Mouse (Mus musculus) liver, embryonic 15.5 days (tissue): Measurements from ENCODE around the gene Map4k5. TPM values are rescaled to one million over a fixed set of nuclear protein-coding genes. Genes with fewer than 3 reads are reported as not detected.

Experiments used
- ATAC-seq: fragments of 200-750 bp; cut with Nextera tagmentation; 2 replicates; pipeline ENCODE4 v1.8.0; 2017; ENCODE audit warnings: moderate number of reproducible peaks, mild to moderate bottlenecking, moderate library complexity; ENCODE audit not compliant: insufficient read depth
- H3K27ac ChIP-seq: fragments of 300-500 bp; sonication (generic); replicated peaks from 2 replicates; pipeline ENCODE4 v1.5.1; 2015; ENCODE audit warnings: mild to moderate bottlenecking, inconsistent platforms
- H3K27me3 ChIP-seq: fragments of 300-500 bp; sonication (generic); 2 replicates; pipeline ENCODE4 v1.6.1; 2015; ENCODE audit warnings: mild to moderate bottlenecking, inconsistent platforms
- H3K36me3 ChIP-seq: fragments of 300-500 bp; sonication (generic); replicated peaks from 2 replicates; pipeline ENCODE4 v1.6.1; 2015; ENCODE audit warnings: moderate library complexity, mild to moderate bottlenecking, inconsistent platforms
- H3K4me1 ChIP-seq: fragments of 300-500 bp; sonication (generic); replicated peaks from 2 replicates; pipeline ENCODE4 v1.6.1; 2015; ENCODE audit warnings: inconsistent platforms
- H3K4me2 ChIP-seq: fragments of 300-500 bp; sonication (generic); 2 replicates; pipeline ENCODE4 v1.6.1; 2015; ENCODE audit warnings: moderate library complexity, mild to moderate bottlenecking, inconsistent platforms
- H3K4me3 ChIP-seq: fragments of 300-500 bp; sonication (generic); replicated peaks from 2 replicates; pipeline ENCODE4 v1.5.1; 2015; ENCODE audit warnings: mild to moderate bottlenecking, inconsistent platforms
- H3K9ac ChIP-seq: fragments of 300-500 bp; sonication (generic); 2 replicates; pipeline ENCODE4 v1.6.1; 2015; ENCODE audit warnings: moderate library complexity, mild to moderate bottlenecking, inconsistent platforms
- H3K9me3 ChIP-seq: fragments of 300-500 bp; sonication (generic); replicated peaks from 2 replicates; pipeline ENCODE4 v1.6.1; 2016; ENCODE audit warnings: inconsistent platforms
- WGBS: fragments of 180-500 bp; shearing (Covaris S2); methylation state at CpG from one replicate; pipeline ENCODE4 v1.1.7; 2015; ENCODE audit warnings: mixed read lengths; ENCODE audit not compliant: insufficient replicate concordance; 5-methylcytosine and 5-hydroxymethylcytosine counted together
- polyA plus RNA-seq: library from polyadenylated mRNA; unstranded; fragments of >200 nt; fragmentation: Nextera tagmentation; extraction: Ambion mirVana; gene quantifications from 2 replicates; pipeline ENCODE4 v1.2.1, GENCODE M21; 2015

The Map4k5 gene
- polyA plus RNA-seq, 1 experiment from 2014 or later = 25.9 TPM

DNA sequence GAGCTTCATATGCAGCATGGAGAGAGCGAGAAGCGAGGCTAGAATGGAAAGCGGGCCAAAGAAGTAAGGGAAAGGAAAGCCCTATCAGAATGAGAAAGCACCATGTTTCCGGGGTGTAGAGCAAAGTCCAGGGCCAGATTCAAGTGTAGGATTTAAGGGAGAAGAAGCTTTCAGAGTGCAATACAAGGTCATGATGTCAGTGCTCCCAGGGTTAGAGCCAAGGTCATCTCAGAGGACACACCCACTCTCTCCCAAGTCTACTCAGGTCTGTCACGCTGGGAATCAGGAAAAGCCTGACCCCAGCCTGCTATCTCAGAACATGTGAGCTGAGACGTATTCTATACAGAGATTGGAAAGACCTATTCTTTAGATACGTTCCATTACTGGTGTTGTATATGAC is 18.9 kb upstream of the Map4k5 start:
- 74% methylated on average over 7 of the region's 7 CpGs for WGBS
- peaks cover 23% of the 10 kb centered on the region for H3K27me3 ChIP-seq
- no peak overlapping the region for H3K9ac ChIP-seq
- no peaks in the 10 kb centered on the region for H3K9me3 ChIP-seq
- no peak overlapping the region for H3K4me3 ChIP-seq
- peaks cover 17% of the 10 kb centered on the region for H3K4me1 ChIP-seq
- no peak overlapping the region for H3K27ac ChIP-seq
- no peaks in the 10 kb centered on the region for H3K36me3 ChIP-seq
- H3K4me2 ChIP-seq = no peak overlapping the region
- ATAC-seq = no peak

- H3K27ac ChIP-seq = no peak overlapping the region
- H3K9ac ChIP-seq = no peak overlapping the region
- H3K4me2 ChIP-seq = peak overlapping the region; percentile 62
- peaks cover 12% of the 10 kb centered on the region for H3K4me1 ChIP-seq
- H3K9me3 ChIP-seq = no peaks in the 10 kb centered on the region
- H3K4me3 ChIP-seq = peak overlapping the region; percentile 39
- WGBS = 35% methylated on average over 19 of the region's 19 CpGs
- no peaks in the 10 kb centered on the region for H3K36me3 ChIP-seq
- ATAC-seq = no peak
- H3K27me3 ChIP-seq = peaks cover 30% of the 10 kb centered on the region
Measured at GRCm38 (mm10) chr12:69908511-69908900, 15.5 kb upstream of the Map4k5 start.

DNA sequence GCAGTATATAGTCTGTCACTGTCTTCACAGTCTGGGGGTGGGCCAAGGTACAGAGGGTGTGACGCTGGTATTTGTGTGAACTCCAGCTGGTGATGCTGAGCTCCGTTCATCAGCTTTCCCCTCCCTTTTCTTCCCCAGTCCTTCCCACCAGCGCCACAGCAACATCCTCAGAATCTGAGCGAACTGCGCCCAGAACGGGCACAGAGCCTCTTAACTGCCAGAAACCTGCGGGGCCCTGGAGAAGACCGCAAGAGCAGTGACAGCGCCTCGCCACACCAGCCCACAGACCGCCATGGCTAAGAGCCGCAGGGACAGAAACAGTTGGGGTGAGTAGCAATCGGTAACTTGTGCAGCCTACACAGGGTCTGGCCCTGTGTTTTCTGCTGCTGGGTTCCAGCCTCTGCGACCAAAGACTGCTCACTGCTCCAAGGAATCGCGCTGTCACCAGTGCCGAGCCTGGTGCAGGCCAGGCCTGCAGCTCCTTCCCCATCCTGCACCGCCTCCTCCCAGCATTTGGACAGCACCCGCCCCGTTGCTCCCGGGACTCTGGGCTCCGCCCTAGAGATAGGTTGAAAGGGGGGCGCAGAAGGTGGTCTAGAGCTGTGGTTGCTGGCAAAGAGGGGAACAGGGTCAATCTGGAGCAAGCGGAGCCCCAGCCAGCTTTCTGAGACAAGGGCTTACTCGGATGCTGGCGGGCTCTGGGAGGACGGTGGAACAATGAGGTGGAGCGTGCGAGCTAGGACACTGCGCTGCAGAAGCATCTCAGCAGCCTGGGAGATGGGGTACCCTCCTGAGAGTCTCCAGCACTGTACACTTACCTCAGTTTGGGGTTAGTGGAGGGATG is 14.9 kb upstream of the Map4k5 start:
- H3K9ac ChIP-seq = no peak overlapping the region
- H3K27ac ChIP-seq = no peak overlapping the region

DNA sequence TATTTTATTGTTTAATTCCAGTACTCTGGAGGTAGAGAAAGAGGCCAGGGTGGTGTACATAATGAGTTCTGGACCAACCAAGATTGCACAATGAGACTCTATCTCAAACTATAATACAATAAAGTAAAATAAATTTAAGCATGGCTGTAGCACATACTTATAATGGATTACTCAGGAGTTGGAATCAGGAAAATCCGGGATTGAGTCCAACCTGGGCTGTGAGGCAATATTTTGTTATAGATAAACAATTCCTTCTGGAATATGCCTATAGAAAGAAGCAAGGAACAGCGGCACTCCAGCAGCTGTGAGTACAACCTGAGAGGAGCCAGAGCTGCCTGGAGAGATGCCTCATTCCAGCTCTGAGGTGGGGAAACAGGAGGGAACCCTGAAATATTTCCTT is 12.0 kb upstream of the Map4k5 start:
- Histone ChIP-seq H3K4me1 (peaks cover 12% of the 10 kb centered on the region), H3K27me3 (peaks cover 30% of the 10 kb centered on the region), H3K9me3 (no peaks in the 10 kb centered on the region), H3K4me3 (no peak overlapping the region), H3K36me3 (no peaks in the 10 kb centered on the region), H3K4me2 (no peak overlapping the region), H3K9ac (no peak overlapping the region), H3K27ac (no peak overlapping the region)
- no peak for ATAC-seq
- 54% methylated on average over 2 of the region's 2 CpGs for WGBS

More for the DNA sequence above, 14.9 kb upstream of the Map4k5 start:
- ATAC-seq = peak; percentile 57
- H3K4me2 ChIP-seq = peak overlapping the region; percentile 62
- H3K4me1 ChIP-seq = peaks cover 12% of the 10 kb centered on the region
- no peaks in the 10 kb centered on the region for H3K36me3 ChIP-seq
- H3K27me3 ChIP-seq = peaks cover 30% of the 10 kb centered on the region
- peak overlapping the region; percentile 39 for H3K4me3 ChIP-seq
- no peaks in the 10 kb centered on the region for H3K9me3 ChIP-seq
- WGBS = 8% methylated on average over 30 of the region's 30 CpGs

GRCm38 (mm10) chr12:69898119-69898518 is 5.1 kb upstream of the Map4k5 start:
- H3K27me3 ChIP-seq = no peaks in the 10 kb centered on the region
- no peak overlapping the region for H3K4me3 ChIP-seq
- H3K36me3 ChIP-seq = no peaks in the 10 kb centered on the region
- no peak overlapping the region for H3K27ac ChIP-seq
- ATAC-seq = no peak
- no peaks in the 10 kb centered on the region for H3K9me3 ChIP-seq
- peaks cover 7% of the 10 kb centered on the region for H3K4me1 ChIP-seq
- H3K4me2 ChIP-seq = no peak overlapping the region
- WGBS = 72% methylated on average over 4 of the region's 4 CpGs
- H3K9ac ChIP-seq = no peak overlapping the region

GRCm38 (mm10) chr12:69895046-69895445 is 2.0 kb upstream of the Map4k5 start:
- H3K27me3 ChIP-seq = no peaks in the 10 kb centered on the region
- H3K9me3 ChIP-seq = no peaks in the 10 kb centered on the region
- no peak overlapping the region for H3K9ac ChIP-seq
- peaks cover 24% of the 10 kb centered on the region for H3K4me1 ChIP-seq
- no peak overlapping the region for H3K4me2 ChIP-seq
- no peak overlapping the region for H3K4me3 ChIP-seq
- WGBS = 71% methylated on average over 2 of the region's 2 CpGs
- peaks cover 5% of the 10 kb centered on the region; the same call in 1 of the 2 replicates for H3K36me3 ChIP-seq
- ATAC-seq = no peak
- H3K27ac ChIP-seq = no peak overlapping the region

DNA sequence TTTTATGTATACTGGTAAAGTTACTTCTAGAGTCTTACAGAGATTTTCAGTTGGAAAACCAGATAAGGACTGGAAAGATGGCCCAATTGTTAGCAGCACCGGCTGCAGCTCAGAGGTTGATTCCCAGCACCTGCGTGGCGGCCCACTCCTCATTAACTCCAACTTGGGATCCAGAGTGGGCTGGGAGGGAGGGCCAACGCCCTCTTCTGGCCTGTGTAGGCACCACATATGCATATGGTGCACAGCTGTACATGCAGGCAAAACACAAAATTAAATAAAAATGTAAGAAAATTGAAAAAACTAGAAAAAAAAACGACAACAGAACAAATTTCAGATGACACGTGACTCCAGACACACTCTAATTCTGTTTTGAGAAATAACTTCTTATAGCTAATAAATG is 927 bp upstream of the Map4k5 start:
- peaks cover 12% of the 10 kb centered on the region; the same call in 1 of the 2 replicates for H3K36me3 ChIP-seq
- no peaks in the 10 kb centered on the region for H3K27me3 ChIP-seq
- no peaks in the 10 kb centered on the region for H3K9me3 ChIP-seq
- H3K4me1 ChIP-seq = peaks cover 32% of the 10 kb centered on the region
- H3K27ac ChIP-seq = no peak overlapping the region
- H3K4me3 ChIP-seq = no peak overlapping the region
- ATAC-seq = no peak
- H3K4me2 ChIP-seq = peak overlapping the region; percentile 84
- H3K9ac ChIP-seq = no peak overlapping the region; the same call in 1 of the 2 replicates
- 51% methylated on average over 6 of the region's 6 CpGs for WGBS

DNA sequence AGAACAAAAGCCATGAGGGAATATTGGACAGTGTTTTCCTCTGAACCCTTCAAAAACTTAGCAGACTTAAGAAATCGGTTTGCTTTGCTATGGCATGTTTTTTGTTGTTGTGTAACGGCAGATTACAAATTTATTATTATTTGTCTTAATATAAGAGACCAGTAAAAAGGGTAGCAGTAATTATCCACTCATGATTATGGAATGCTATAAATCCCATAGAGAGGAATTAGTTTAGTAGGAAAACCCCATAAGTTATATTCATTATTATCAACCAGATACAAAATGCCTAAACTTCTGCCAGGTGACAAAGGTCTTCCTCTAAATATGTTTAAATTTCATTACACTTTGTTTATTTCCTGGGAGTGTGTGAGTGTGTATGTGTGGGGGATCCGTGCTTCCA is 1.3 kb downstream of the Map4k5 start:
- Histone ChIP-seq H3K9me3 (no peaks in the 10 kb centered on the region), H3K4me2 (peak overlapping the region; percentile 84), H3K4me3 (peak overlapping the region; percentile 96), H3K27me3 (no peaks in the 10 kb centered on the region), H3K36me3 (peaks cover 29% of the 10 kb centered on the region), H3K4me1 (peaks cover 48% of the 10 kb centered on the region), H3K9ac (peak overlapping the region; percentile 98), H3K27ac (peak overlapping the region; percentile 96)
- 50% methylated on average over 3 of the region's 3 CpGs for WGBS
- ATAC-seq = no peak

DNA sequence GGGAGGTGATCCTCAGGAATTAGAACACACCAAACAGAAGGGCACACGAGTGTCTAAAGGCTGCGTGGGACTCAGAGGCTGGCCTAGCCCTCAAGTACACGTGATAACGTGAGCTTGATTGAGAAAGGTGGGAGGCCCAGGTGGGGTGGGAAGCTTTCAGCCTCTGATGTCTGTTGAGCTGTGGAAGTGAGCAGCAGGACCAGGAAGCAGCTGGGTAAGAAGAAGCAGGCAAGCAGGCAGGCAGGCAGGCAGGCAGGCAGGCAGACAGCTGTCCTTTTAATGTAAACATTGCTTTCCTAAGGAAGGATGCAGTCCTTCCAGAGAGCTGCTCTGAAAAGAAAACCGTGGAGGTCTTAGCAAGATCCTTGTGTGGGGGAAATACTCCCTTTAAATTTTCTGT is 2.5 kb downstream of the Map4k5 start:
- Histone ChIP-seq H3K4me1 (peaks cover 49% of the 10 kb centered on the region), H3K4me3 (peak overlapping the region; percentile 96), H3K9ac (peak overlapping the region; percentile 60; the same call in 1 of the 2 replicates), H3K9me3 (no peaks in the 10 kb centered on the region), H3K27ac (peak overlapping the region; percentile 61), H3K36me3 (peaks cover 32% of the 10 kb centered on the region), H3K4me2 (peak overlapping the region; percentile 84), H3K27me3 (no peaks in the 10 kb centered on the region)
- 15% methylated on average over 5 of the region's 5 CpGs for WGBS
- no peak for ATAC-seq

DNA sequence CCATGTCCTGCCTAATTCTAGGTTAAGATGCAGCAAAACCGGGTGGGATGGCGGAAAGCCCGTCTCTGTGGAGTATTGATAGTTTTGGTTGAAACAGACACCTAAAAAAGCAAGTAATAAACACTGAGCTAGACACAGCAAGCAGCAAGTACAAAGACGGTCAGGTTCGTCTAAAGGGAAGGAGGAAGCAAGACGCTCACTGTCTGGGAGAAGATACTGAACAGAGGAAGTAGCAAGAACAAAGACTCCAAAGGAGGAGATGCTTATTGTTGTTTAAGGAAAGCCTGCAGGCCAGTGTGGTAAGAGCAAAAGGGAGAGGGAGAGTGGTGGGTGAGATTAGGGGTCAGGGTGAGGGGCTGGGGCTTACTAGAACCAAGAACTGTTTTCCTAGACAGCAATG is 2.9 kb downstream of the Map4k5 start:
- H3K9me3 ChIP-seq = no peaks in the 10 kb centered on the region
- no peak for ATAC-seq
- 47% methylated on average over 6 of the region's 6 CpGs for WGBS
- H3K27me3 ChIP-seq = no peaks in the 10 kb centered on the region
- H3K9ac ChIP-seq = peak overlapping the region; percentile 60; the same call in 1 of the 2 replicates
- H3K4me3 ChIP-seq = peak overlapping the region; percentile 96
- H3K36me3 ChIP-seq = peaks cover 32% of the 10 kb centered on the region
- H3K4me1 ChIP-seq = peaks cover 53% of the 10 kb centered on the region
- peak overlapping the region; percentile 84 for H3K4me2 ChIP-seq
- peak overlapping the region; percentile 61 for H3K27ac ChIP-seq

GRCm38 (mm10) chr12:69888345-69888744 is 4.7 kb downstream of the Map4k5 start:
- peaks cover 52% of the 10 kb centered on the region for H3K4me1 ChIP-seq

More at GRCm38 (mm10) chr12:69888345-69888744, 4.7 kb downstream of the Map4k5 start:
- no peak for ATAC-seq
- Histone ChIP-seq H3K36me3 (peaks cover 35% of the 10 kb centered on the region), H3K4me3 (no peak overlapping the region), H3K9ac (no peak overlapping the region), H3K27me3 (no peaks in the 10 kb centered on the region), H3K9me3 (no peaks in the 10 kb centered on the region), H3K4me2 (no peak overlapping the region; the same call in 1 of the 2 replicates), H3K27ac (no peak overlapping the region)
- 73% methylated on average over 1 of the region's 1 CpGs for WGBS
